Mouse (Mus musculus): Measurements from ENCODE around the gene Gm6525. TPM values are rescaled to one million over a fixed set of nuclear protein-coding genes. Genes with fewer than 3 reads are reported as not detected.

Gm6525 gene
- total RNA-seq, 2 experiments from 2014 or later = not detected

DNA sequence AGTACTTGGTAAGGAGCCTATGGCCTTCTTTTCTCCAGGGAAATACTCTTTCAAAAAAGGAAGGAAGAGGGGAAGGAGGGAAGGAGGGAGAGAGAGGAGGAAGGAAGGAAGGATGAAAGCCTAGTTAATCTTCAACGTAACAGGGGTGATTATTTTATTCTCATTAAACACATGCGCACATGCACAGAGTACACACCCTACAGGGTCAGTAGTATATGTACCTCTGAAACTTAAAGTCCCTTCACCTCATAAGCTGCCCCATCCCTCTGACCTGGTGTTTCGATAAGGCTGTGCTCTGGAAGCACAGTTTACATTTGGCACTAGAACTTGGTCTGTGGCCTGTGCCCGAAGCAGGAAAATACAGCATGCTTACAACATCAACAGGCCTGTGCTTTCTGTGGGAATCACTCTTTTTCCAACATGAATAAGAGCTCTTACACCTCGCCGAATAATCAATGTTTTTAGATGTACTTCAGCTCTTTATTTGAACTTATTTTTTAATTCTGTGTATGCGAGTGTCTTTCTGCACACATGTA, 37.5 kb downstream of the Gm6525 start:
- DNase-seq (ENCODE audit: low spot score in 2 of 2) = no peak

GRCm38 (mm10) chr3:84214501-84214900, 40.6 kb downstream of the Gm6525 start:
- no peak for DNase-seq (ENCODE audit: low spot score in 2 of 2)

GRCm38 (mm10) chr3:84215253-84215652, 41.3 kb downstream of the Gm6525 start:
- DNase-seq (ENCODE audit: low spot score in 2 of 2) = peak; percentile 57 to 64

GRCm38 (mm10) chr3:84215743-84216360, 41.9 kb downstream of the Gm6525 start:
- no peak for DNase-seq (ENCODE audit: low spot score in 2 of 2)

GRCm38 (mm10) chr3:84217118-84217960, 43.4 kb downstream of the Gm6525 start:
- DNase-seq (ENCODE audit: low spot score in 2 of 2) = no peak

DNA sequence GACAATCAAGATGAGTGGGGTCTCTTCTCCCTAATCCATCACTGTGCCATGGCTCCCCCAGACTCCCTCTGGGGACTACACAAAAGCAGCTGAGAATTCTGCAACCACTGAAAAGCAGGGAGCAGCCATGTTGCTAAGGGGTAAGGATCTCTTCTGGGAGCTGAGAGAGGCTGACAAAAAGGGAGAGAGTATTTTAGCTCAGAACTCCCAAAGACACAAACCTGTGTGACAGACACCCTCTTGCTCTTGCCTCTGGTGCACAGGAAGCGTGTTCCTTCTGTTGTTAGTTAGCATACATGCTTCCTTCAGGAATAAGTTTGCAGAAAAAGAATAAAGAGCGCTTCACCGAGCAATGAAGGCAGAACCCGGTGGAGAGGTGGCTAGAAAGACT, 44.1 kb downstream of the Gm6525 start:
- DNase-seq (ENCODE audit: low spot score in 2 of 2) = no peak

DNA sequence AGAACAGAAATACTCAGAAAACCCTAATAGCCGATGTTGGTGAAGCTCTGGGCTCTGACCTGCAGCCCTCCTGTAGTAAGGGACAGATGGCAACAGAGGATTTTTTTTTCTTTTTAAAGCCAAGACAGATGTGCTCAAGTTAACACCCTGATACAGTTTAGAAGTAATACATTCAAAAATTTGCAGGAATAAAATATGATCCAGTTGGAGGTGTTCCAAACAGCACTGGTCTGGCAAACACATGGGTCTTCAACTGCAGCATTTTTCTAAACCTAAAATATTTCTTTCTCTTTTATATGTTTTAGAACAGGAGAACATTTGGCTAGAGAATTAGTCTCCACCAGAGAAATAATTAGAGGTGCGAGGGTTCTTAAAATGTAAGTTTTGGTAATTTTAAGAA, 44.6 kb downstream of the Gm6525 start:
- no peak for DNase-seq (ENCODE audit: low spot score in 2 of 2)

- DNase-seq (ENCODE audit: low spot score in 2 of 2) = no peak
Observed at GRCm38 (mm10) chr3:84219166-84219710, 45.3 kb downstream of the Gm6525 start.

GRCm38 (mm10) chr3:84219720-84220273, 45.9 kb downstream of the Gm6525 start:
- DNase-seq (ENCODE audit: low spot score in 2 of 2) = no peak

GRCm38 (mm10) chr3:84220326-84220725, 46.4 kb downstream of the Gm6525 start:
- no peak for DNase-seq (ENCODE audit: low spot score in 2 of 2)

GRCm38 (mm10) chr3:84220748-84221147, 46.8 kb downstream of the Gm6525 start:
- peak; percentile 67 to 77 for DNase-seq (ENCODE audit: low spot score in 2 of 2)

Other genes starting within 250 kb of the Gm6525 start
- 10 to 100 TPM; 45.4 to 47.6 TPM for gene Tmem131l, start 133.9 kb upstream of the Gm6525 start, total RNA-seq (2021)
- gene Mnd1, start 18.3 kb upstream of the Gm6525 start, total RNA-seq (2021) = 1 to 10 TPM; 2.8 to 3.1 TPM
- gene Trim2, start 132.8 kb downstream of the Gm6525 start, total RNA-seq (2021) = 100 to 1,000 TPM; 267 to 271 TPM

All from layer of hippocampus, postnatal 10 days (tissue).